Mouse (Mus musculus): ENCODE measurements around the gene Ppm1h. TPM values are rescaled to one million over a fixed set of nuclear protein-coding genes. Genes with fewer than 3 reads are reported as not detected.

Ppm1h gene
- total and polyA plus RNA-seq, 2 experiments from 2014 or later = 50.3 to 60.2 TPM

DNA sequence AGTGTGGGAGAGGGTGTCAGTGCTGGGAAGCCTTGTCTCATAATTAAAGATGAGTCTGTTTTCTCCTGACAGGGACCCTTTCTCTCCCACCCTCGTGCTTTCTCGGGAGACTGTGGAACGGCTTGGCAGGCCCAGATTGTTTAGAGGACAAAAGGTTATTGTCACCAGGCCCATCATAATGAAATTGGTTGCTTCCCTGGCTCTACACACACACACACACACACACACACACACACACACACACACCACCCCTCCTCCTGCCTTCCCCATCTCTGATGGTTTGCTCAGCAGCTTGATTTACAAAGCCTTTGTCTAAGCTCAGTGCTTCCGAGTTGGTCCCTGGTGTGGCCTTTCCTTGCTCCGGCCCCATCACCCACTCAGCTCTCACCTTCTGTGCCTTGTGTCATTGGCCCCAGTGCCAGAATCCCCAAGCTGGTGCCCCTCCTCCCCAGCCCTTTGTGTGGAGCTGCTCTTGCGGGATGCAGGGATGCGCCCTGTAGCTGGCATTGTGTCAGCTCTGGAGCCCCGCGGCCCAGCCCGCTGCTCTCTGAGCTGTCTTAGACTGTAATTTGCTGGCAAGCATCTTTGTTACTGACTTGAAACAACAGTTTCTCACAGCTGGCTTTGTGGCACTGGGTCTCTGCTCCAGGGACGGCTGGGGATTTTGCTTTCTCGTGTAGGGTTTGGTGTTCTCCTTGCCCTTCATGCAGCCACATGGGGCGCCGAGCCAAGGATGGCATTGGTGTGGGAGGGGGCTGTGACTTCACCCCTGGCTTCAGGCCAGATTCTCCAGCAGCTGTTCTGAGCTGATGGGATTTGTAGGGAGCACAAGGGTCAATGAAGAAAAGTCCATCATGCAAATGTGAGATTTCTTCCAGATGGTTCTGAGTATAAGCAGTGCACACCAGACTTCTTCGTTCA, 205.5 kb downstream of the Ppm1h start:
- Histone ChIP-seq H3K27ac (peak overlapping the region; percentile 92), H3K4me2 (ENCODE audit: low read depth, low read length) (peak overlapping the region; percentile 38), H3K4me3 (ENCODE audit: low read length) (no peak overlapping the region), H3K4me1 (ENCODE audit: insufficient read depth, low read length) (peaks cover 45% of the 10 kb centered on the region), H3K27me3 (ENCODE audit: insufficient read depth, low read length) (no peaks in the 10 kb centered on the region), H3K36me3 (ENCODE audit: insufficient read depth, low read length) (no peaks in the 10 kb centered on the region), H3K9ac (replicated peaks; ENCODE audit: low read length) (peak overlapping the region; percentile 39), H3K9me3 (ENCODE audit: low read length) (no peaks in the 10 kb centered on the region)
- ATAC-seq = peak; percentile 88
- DNase-seq (ENCODE audit: low spot score) = peak; percentile 93
- peak; percentile 2; the same call in 1 of the 2 replicates for TF ChIP-seq CTCF (IDR thresholded peaks at IDR 0.05; ENCODE audit: low read depth)
- WGBS = 2% methylated on average over 15 of the region's 15 CpGs

DNA sequence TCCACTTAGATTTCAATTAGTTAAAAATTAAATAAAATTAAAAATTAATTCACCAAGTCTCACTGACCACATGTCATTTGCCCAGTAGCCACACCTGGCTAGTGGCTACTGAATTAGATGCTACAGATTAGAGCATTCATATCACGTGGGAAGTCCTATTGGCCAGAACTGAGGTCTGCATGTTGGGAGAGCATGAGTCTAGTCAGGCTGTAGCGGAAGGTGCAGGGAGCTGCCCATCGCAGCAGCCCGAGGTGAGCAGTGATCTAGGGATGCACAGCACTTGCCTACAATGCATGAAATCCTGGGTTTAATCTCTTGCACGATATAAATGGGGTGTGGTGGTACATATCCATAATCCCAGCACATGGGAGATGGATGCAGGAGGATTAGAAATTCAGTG, 206.7 kb downstream of the Ppm1h start:
- H3K4me2 ChIP-seq (ENCODE audit: low read depth, low read length) = no peak overlapping the region
- no peaks in the 10 kb centered on the region for H3K36me3 ChIP-seq (ENCODE audit: insufficient read depth, low read length)
- no peak; the same call in 1 of the 2 replicates for TF ChIP-seq CTCF (IDR thresholded peaks at IDR 0.05; ENCODE audit: low read depth)
- 53% methylated on average over 5 of the region's 5 CpGs for WGBS
- H3K4me1 ChIP-seq (ENCODE audit: insufficient read depth, low read length) = peaks cover 49% of the 10 kb centered on the region
- no peak overlapping the region; the same call in 1 of the 2 replicates for H3K9ac ChIP-seq (replicated peaks; ENCODE audit: low read length)
- no peak for ATAC-seq
- no peaks in the 10 kb centered on the region for H3K27me3 ChIP-seq (ENCODE audit: insufficient read depth, low read length)
- H3K27ac ChIP-seq = peak overlapping the region; percentile 92
- H3K9me3 ChIP-seq (ENCODE audit: low read length) = no peaks in the 10 kb centered on the region
- H3K4me3 ChIP-seq (ENCODE audit: low read length) = no peak overlapping the region
- DNase-seq (ENCODE audit: low spot score) = peak; percentile 46

DNA sequence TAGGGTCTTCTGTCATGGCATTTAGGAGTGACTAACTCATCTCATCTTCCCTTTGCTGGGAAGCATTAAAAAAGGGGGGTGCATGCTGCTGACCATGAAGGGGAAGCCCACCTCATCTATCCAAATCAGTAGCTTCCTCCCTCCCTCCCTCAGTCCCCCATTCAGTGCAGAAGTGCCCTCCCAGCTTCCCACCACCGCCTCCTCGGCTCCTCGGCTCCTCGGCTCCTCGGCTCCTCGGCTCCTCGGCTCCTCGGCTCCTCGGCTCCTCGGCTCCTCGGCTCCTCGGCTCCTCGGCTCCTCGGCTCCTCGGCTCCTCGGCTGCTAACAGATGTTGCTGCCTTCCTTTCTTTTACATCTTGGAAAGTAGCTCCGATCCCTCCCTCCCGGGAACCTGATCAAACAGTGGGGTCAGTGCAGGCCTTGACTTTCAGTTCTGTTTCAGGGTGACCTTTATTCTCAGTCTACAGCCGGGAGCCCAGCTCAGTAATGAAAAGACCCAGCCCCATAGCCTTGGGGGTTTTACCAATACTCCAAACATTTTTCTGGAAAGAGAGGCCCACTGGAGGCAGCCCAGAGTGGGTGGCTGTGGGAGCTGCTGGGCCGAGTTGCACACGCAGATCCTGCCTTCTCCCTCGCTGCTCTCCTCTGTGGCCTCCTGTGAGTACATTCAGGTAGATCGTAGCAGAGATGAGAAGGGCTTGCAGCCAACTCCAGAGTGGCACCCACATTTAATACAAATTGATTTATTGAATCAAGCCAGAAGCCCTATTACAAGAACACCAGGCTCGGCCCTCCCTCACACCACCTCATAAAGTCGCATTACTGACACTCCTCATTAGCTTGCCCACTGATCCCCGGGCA, 207.7 kb downstream of the Ppm1h start:
- peak overlapping the region; percentile 77 for H3K27ac ChIP-seq
- peak overlapping the region; percentile 34 for H3K4me2 ChIP-seq (ENCODE audit: low read depth, low read length)
- DNase-seq (ENCODE audit: low spot score) = peak; percentile 72
- no peaks in the 10 kb centered on the region for H3K9me3 ChIP-seq (ENCODE audit: low read length)
- peak; percentile 4; the same call in 1 of the 2 replicates for ATAC-seq
- H3K36me3 ChIP-seq (ENCODE audit: insufficient read depth, low read length) = no peaks in the 10 kb centered on the region
- no peak overlapping the region for H3K4me3 ChIP-seq (ENCODE audit: low read length)
- H3K27me3 ChIP-seq (ENCODE audit: insufficient read depth, low read length) = no peaks in the 10 kb centered on the region
- TF ChIP-seq CTCF (IDR thresholded peaks at IDR 0.05; ENCODE audit: low read depth) = no peak
- H3K9ac ChIP-seq (replicated peaks; ENCODE audit: low read length) = peak overlapping the region; percentile 2; the same call in 1 of the 2 replicates
- 3% methylated on average over 25 of the region's 26 CpGs for WGBS
- H3K4me1 ChIP-seq (ENCODE audit: insufficient read depth, low read length) = peaks cover 49% of the 10 kb centered on the region

DNA sequence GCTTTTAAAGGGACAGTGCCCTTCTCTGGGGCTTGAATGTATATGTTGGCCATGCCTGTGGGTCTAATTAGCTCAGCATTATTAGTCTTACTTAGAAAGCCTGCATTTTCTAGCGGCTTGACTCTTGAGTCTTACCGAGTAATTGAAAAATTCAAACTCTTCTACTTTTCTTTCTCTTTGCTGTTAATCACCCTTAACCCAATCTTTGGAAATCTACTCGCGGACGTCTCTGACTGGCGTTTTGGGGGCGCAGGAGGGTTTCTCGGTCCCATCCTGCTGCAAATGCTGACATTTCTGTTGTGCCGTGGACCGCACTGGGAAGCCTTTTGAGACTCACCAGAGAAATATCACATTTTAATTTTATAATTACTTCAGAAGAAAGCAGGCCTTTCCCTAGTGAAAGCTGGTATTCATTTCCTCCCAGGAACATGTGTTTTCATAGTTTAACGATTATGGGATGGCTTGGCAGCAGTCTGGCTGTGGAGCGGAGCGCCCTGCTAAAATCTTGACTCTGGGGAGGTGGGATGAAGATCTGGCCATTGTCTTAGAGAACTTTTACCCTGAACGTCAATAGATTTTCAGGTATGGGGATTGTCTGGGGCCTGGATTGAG, 208.5 kb downstream of the Ppm1h start:
- ATAC-seq = no peak
- peak; percentile 51 for DNase-seq (ENCODE audit: low spot score)
- TF ChIP-seq CTCF (IDR thresholded peaks at IDR 0.05; ENCODE audit: low read depth) = no peak

DNA sequence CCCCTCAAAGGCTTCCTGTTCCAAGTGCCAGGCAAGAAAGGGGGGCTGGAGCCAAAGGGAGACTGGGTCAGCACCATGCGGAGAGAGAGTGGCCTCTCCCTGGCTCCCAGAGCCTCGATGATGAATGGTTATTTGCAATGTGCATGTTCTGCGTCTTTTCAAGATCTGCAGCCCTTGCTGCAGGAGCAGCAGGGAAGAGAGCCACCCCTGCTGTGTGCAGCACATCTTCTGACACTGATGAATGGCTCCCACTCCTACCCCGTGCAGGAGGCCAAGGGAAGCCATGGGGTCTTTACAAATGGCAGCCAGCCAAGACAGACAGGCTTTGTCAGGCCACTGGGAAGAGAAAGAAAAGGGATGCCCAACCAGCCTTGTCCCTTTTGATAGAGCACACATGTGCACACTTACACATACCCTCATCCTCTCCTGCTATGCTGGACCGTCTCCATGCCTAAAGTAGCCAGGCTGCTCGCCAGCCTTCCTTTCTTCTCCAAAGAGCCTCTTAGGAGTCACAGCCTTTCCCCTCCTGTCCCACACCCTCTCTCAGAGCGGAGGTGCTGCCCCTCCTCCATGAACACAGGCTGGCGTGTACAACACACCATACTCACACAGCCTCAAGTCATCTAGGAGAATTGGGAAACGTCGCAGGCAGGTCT, 209.1 kb downstream of the Ppm1h start:
- 0 out of 2 replicates have a peak overlapping the region, but pooled peaks have one; percentile 34 for H3K4me2 ChIP-seq (ENCODE audit: low read depth, low read length)

More for the DNA sequence above, 208.5 kb downstream of the Ppm1h start:
- no peaks in the 10 kb centered on the region for H3K9me3 ChIP-seq (ENCODE audit: low read length)
- H3K27me3 ChIP-seq (ENCODE audit: insufficient read depth, low read length) = no peaks in the 10 kb centered on the region
- WGBS = 19% methylated on average over 14 of the region's 14 CpGs
- peaks cover 49% of the 10 kb centered on the region for H3K4me1 ChIP-seq (ENCODE audit: insufficient read depth, low read length)
- no peaks in the 10 kb centered on the region for H3K36me3 ChIP-seq (ENCODE audit: insufficient read depth, low read length)
- H3K4me3 ChIP-seq (ENCODE audit: low read length) = no peak overlapping the region
- H3K9ac ChIP-seq (replicated peaks; ENCODE audit: low read length) = peak overlapping the region; percentile 2; the same call in 1 of the 2 replicates
- peak overlapping the region; percentile 34 for H3K4me2 ChIP-seq (ENCODE audit: low read depth, low read length)
- H3K27ac ChIP-seq = peak overlapping the region; percentile 77

More for the DNA sequence above, 209.1 kb downstream of the Ppm1h start:
- Histone ChIP-seq H3K27ac (peak overlapping the region; percentile 77), H3K9me3 (ENCODE audit: low read length) (no peaks in the 10 kb centered on the region), H3K9ac (replicated peaks; ENCODE audit: low read length) (peak overlapping the region; percentile 2; the same call in 1 of the 2 replicates), H3K27me3 (ENCODE audit: insufficient read depth, low read length) (no peaks in the 10 kb centered on the region), H3K36me3 (ENCODE audit: insufficient read depth, low read length) (no peaks in the 10 kb centered on the region), H3K4me3 (ENCODE audit: low read length) (no peak overlapping the region), H3K4me1 (ENCODE audit: insufficient read depth, low read length) (peaks cover 46% of the 10 kb centered on the region)
- peak; percentile 86 for DNase-seq (ENCODE audit: low spot score)
- peak; percentile 48 for ATAC-seq
- 6% methylated on average over 10 of the region's 10 CpGs for WGBS
- no peak for TF ChIP-seq CTCF (IDR thresholded peaks at IDR 0.05; ENCODE audit: low read depth)

Measured in hindbrain, postnatal 0 days (tissue).